Mouse (Mus musculus) midbrain, embryonic 14.5 days (tissue): ENCODE data around the gene Tspear. TPM values are rescaled to one million over a fixed set of nuclear protein-coding genes. Genes with fewer than 3 reads are reported as not detected.

Experiments used
- ATAC-seq: fragments of 200-750 bp; cut with Nextera tagmentation; 2 replicates; pipeline ENCODE4 v1.8.0; 2017; ENCODE audit warnings: moderate number of reproducible peaks, moderate library complexity; ENCODE audit not compliant: low FRiP score, low TSS enrichment
- DNase-seq: peaks from one replicate; pipeline ENCODE4 v3.0.0-alpha.2; 2015
- H3K27ac ChIP-seq: fragments of 300-500 bp; sonication (generic); replicated peaks from 2 replicates; pipeline ENCODE4 v1.5.1; 2014; ENCODE audit warnings: mild to moderate bottlenecking, low read depth, low read length, moderate library complexity
- H3K27me3 ChIP-seq: fragments of 300-500 bp; sonication (generic); 2 replicates; pipeline ENCODE4 v1.6.1; 2014; ENCODE audit warnings: low read length, control low read depth, mixed read lengths; ENCODE audit not compliant: control insufficient read depth, insufficient read depth
- H3K36me3 ChIP-seq: fragments of 300-500 bp; sonication (generic); 2 replicates; pipeline ENCODE4 v1.6.1; 2014; ENCODE audit warnings: low read length, control low read depth; ENCODE audit not compliant: control insufficient read depth, insufficient read depth
- H3K4me1 ChIP-seq: fragments of 300-500 bp; sonication (generic); 2 replicates; pipeline ENCODE4 v1.6.1; 2014; ENCODE audit warnings: mild to moderate bottlenecking, antibody characterized with exemption, low read length, control low read depth; ENCODE audit not compliant: control insufficient read depth, insufficient read depth
- H3K4me2 ChIP-seq: fragments of 300-500 bp; sonication (generic); 2 replicates; pipeline ENCODE4 v1.6.1; 2014; ENCODE audit warnings: mild to moderate bottlenecking, low read length, moderate library complexity
- H3K4me3 ChIP-seq: fragments of 300-500 bp; sonication (generic); replicated peaks from 2 replicates; pipeline ENCODE4 v1.5.1; 2014; ENCODE audit warnings: low read depth, low read length
- H3K9ac ChIP-seq: fragments of 300-500 bp; sonication (generic); replicated peaks from 2 replicates; pipeline ENCODE4 v1.6.1; 2014; ENCODE audit warnings: mild to moderate bottlenecking, low read length, moderate library complexity
- H3K9me3 ChIP-seq: fragments of 300-500 bp; sonication (generic); 2 replicates; pipeline ENCODE4 v1.6.1; 2016; ENCODE audit warnings: low read length, control low read depth, mixed read lengths; ENCODE audit not compliant: control insufficient read depth
- WGBS: fragments of 180-500 bp; shearing (Covaris S2); extraction: QIAGEN DNeasy Blood & Tissue Kit; methylation state at CpG from one replicate; pipeline ENCODE4 v1.1.7; 2014; 5-methylcytosine and 5-hydroxymethylcytosine counted together
- polyA plus RNA-seq: library from polyadenylated mRNA; unstranded; fragments of >200 nt; fragmentation: Nextera tagmentation; extraction: Ambion mirVana; gene quantifications from 2 replicates; pipeline ENCODE4 v1.2.1, GENCODE M21; 2014

Gene Tspear
- polyA plus RNA-seq, 1 experiment from 2014 or later = 0.88 TPM

GRCm38 (mm10) chr10:77663949-77664665, 22.3 kb upstream of the Tspear start:
- Histone ChIP-seq H3K4me2 (no peak overlapping the region), H3K27ac (no peak overlapping the region), H3K9ac (no peak overlapping the region), H3K27me3 (no peaks in the 10 kb centered on the region), H3K4me1 (no peaks in the 10 kb centered on the region), H3K36me3 (no peaks in the 10 kb centered on the region), H3K4me3 (no peak overlapping the region), H3K9me3 (no peaks in the 10 kb centered on the region)
- ATAC-seq (no peak), DNase-seq (no peak)
- WGBS = 58% methylated on average over 43 of the region's 43 CpGs

DNA sequence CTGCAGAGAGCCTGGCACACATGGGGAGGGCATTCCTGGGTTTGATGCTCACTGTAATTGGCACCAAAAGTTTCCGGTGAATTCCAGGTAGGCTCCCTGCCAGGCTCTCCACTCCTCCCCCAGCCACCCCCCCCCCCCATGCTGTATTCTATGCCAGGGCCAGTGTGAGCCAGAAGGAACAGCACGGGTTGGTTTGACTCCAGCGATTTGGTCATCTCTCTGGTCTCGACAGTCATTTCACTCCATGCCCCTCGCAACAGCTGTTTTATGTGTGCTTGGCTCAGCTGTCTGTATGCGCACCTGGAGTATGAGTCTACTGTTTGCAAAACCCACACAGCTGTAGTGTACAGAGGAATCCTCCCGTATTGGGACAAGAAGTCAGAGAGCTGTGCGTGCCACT, 20.0 kb upstream of the Tspear start:
- ATAC-seq = no peak
- 88% methylated on average over 8 of the region's 8 CpGs for WGBS

DNA sequence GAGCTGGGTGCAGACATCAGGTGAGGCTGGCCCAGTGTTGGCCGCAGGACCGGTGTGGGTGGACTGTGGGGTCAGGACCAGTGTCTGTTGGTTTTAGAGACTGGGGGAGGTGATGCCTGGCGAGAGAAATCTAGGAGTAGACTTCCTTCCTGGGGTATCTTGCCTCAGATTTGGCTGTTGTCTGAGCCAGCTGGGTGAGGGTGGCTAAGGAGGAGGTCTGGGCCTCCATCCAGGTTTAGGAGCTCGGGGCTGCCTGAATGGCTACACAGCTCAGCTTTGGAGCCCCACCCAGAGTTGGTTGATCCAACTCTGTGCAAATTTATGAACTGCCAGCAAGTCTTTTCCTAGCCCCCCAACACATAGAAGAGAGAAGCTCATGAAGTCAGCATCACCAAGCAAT, 19.0 kb upstream of the Tspear start:
- no peak overlapping the region for H3K4me2 ChIP-seq
- ATAC-seq (no peak), DNase-seq (no peak)
- no peaks in the 10 kb centered on the region for H3K27me3 ChIP-seq
- no peaks in the 10 kb centered on the region for H3K9me3 ChIP-seq
- no peak overlapping the region for H3K9ac ChIP-seq
- H3K36me3 ChIP-seq = no peaks in the 10 kb centered on the region
- H3K27ac ChIP-seq = no peak overlapping the region
- no peak overlapping the region for H3K4me3 ChIP-seq
- no peaks in the 10 kb centered on the region for H3K4me1 ChIP-seq
- 82% methylated on average over 4 of the region's 4 CpGs for WGBS

More for the DNA sequence above, 20.0 kb upstream of the Tspear start:
- DNase-seq = no peak
- no peak overlapping the region for H3K4me3 ChIP-seq
- H3K9ac ChIP-seq = no peak overlapping the region
- H3K9me3 ChIP-seq = no peaks in the 10 kb centered on the region
- no peak overlapping the region for H3K27ac ChIP-seq
- H3K27me3 ChIP-seq = no peaks in the 10 kb centered on the region
- no peaks in the 10 kb centered on the region for H3K4me1 ChIP-seq
- H3K36me3 ChIP-seq = no peaks in the 10 kb centered on the region
- H3K4me2 ChIP-seq = no peak overlapping the region

DNA sequence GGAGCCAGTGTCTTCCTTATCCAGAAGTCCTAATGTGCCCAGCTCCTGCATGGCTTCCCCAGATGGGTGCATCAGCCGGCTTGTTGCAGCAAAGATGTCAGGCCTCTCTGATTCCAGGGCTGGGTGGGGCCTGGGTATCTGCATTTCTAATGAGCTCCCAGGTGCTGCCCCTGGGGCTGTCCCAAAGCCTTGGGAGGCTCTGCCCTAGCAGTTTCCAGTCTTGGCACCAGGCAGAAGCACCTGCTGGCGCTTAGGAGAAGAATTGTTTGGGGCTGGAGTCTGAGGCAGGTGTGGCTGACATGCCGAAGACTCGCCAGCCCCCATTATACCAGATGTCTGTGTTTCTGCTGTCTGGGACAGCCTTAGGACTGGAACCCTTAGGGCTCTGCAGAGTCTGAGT, 15.7 kb upstream of the Tspear start:
- Histone ChIP-seq H3K9ac (no peak overlapping the region), H3K9me3 (no peaks in the 10 kb centered on the region), H3K4me2 (no peak overlapping the region), H3K27me3 (no peaks in the 10 kb centered on the region; the same call in 1 of the 2 replicates), H3K36me3 (no peaks in the 10 kb centered on the region), H3K27ac (no peak overlapping the region), H3K4me1 (no peaks in the 10 kb centered on the region), H3K4me3 (no peak overlapping the region)
- 79% methylated on average over 4 of the region's 4 CpGs for WGBS
- DNase-seq = no peak
- ATAC-seq = no peak

GRCm38 (mm10) chr10:77671519-77671918, 14.8 kb upstream of the Tspear start:
- H3K36me3 ChIP-seq = no peaks in the 10 kb centered on the region
- no peaks in the 10 kb centered on the region; the same call in 1 of the 2 replicates for H3K27me3 ChIP-seq
- no peaks in the 10 kb centered on the region for H3K4me1 ChIP-seq
- no peak overlapping the region for H3K4me3 ChIP-seq
- H3K27ac ChIP-seq = no peak overlapping the region
- no peak overlapping the region for H3K4me2 ChIP-seq
- DNase-seq = no peak
- WGBS = 88% methylated on average over 4 of the region's 4 CpGs
- H3K9ac ChIP-seq = no peak overlapping the region
- H3K9me3 ChIP-seq = no peaks in the 10 kb centered on the region
- ATAC-seq = no peak

DNA sequence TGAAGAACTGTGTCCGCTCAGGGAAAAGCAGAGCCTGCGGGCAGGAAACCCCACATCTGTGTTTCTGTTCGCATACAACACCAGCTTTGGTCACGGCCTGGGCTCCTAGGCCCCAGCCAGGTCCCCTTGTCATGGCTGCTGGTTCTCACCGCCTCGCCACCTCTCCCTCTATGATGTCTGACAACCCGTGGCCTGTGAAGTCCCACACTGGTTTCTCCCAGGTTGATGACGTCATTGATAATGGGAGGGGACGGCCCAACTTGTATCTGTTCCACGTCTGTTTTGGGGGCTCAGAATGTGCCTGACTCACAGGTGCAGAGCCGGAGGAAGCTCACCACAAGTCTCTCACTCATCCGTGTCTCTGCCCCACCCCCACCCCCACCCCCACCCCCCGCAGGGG, 12.6 kb upstream of the Tspear start:
- 55% methylated on average over 13 of the region's 13 CpGs for WGBS
- Histone ChIP-seq H3K9me3 (no peaks in the 10 kb centered on the region), H3K9ac (no peak overlapping the region), H3K4me2 (no peak overlapping the region), H3K4me1 (peaks cover 10% of the 10 kb centered on the region), H3K36me3 (no peaks in the 10 kb centered on the region), H3K4me3 (no peak overlapping the region), H3K27ac (no peak overlapping the region), H3K27me3 (peaks cover 16% of the 10 kb centered on the region; the same call in 1 of the 2 replicates)
- DNase-seq (no peak), ATAC-seq (no peak)

DNA sequence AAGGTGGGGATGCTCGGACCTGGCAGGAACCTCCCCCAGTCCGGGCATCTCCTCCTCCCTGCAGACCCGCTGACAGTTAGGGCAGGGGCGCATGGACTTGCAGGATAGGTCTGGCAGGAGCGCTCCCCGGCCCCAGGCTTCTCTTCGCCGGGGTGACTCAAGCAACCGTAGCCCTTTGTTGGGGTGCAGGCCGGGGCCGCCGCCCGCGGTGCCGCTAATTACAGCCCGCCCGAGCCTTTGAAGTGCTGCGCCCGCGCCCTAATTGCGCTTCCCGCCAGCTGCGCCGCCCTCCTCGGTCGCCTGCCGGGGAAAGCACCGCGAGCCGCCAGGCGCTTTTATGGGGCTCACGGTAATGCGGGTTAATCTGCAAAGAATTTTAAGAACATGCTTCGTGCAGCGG, 8.8 kb upstream of the Tspear start:
- Histone ChIP-seq H3K4me3 (peak overlapping the region; percentile 28), H3K4me1 (peaks cover 10% of the 10 kb centered on the region), H3K9ac (peak overlapping the region; percentile 39; the same call in 1 of the 2 replicates), H3K27me3 (peaks cover 21% of the 10 kb centered on the region; the same call in 1 of the 2 replicates), H3K36me3 (no peaks in the 10 kb centered on the region), H3K9me3 (no peaks in the 10 kb centered on the region), H3K27ac (no peak overlapping the region), H3K4me2 (peak overlapping the region; percentile 65)
- under 1% methylated on average over 35 of the region's 35 CpGs for WGBS
- ATAC-seq (peak; percentile 20; the same call in 1 of the 2 replicates), DNase-seq (peak; percentile 66)

DNA sequence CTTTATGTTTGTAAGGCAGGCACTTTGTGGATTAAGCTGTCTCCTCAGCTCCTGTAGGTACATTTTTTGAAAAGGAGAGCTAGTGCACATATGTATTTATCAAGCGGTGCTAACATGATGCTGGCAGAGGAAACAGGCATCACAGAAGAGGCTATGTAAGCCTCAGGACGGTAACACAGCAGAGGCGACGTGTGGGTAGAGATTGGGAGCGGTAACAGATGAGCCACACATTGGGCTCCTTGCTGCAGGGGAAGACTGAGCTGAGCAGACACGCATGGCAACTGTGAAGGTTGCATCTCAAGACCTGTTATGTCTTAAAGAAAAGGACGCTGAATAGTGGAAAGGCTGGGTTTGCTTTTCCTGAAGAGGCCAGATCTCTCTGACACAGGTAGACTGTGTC, 3.4 kb upstream of the Tspear start:
- 79% methylated on average over 7 of the region's 7 CpGs for WGBS
- Histone ChIP-seq H3K27ac (no peak overlapping the region), H3K4me1 (peaks cover 4% of the 10 kb centered on the region; the same call in 1 of the 2 replicates), H3K4me3 (no peak overlapping the region), H3K4me2 (no peak overlapping the region), H3K36me3 (no peaks in the 10 kb centered on the region), H3K9me3 (no peaks in the 10 kb centered on the region), H3K27me3 (peaks cover 21% of the 10 kb centered on the region; the same call in 1 of the 2 replicates), H3K9ac (no peak overlapping the region)
- ATAC-seq = no peak
- no peak for DNase-seq

DNA sequence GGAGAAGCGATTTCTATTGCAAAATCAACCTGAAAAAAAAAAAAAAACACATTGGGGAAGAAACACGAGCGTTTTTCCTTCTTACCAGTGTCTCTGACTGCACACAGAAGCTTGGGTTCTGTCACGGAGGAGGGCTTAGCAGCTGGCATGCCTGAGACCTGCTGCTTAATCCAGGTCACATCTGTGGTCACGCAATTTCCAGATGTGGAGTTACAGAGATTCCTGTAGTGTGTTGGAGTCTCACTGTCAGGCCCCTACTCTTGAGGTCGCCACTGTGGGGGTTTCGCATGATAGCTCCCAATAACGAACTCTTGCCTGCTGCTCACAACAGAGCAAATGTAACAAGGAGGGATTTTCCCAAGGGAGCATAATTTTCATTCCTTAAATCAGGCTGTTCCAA, 2.2 kb upstream of the Tspear start:
- Histone ChIP-seq H3K9ac (no peak overlapping the region), H3K4me2 (no peak overlapping the region), H3K36me3 (no peaks in the 10 kb centered on the region), H3K27me3 (peaks cover 11% of the 10 kb centered on the region; the same call in 1 of the 2 replicates), H3K27ac (no peak overlapping the region), H3K9me3 (no peaks in the 10 kb centered on the region), H3K4me3 (no peak overlapping the region), H3K4me1 (peaks cover 4% of the 10 kb centered on the region; the same call in 1 of the 2 replicates)
- WGBS = 31% methylated on average over 8 of the region's 8 CpGs
- ATAC-seq = no peak
- DNase-seq = peak; percentile 36
